Comparison of ENCODE assay signal across 8 mouse cellular contexts in the genomic region with DNA sequence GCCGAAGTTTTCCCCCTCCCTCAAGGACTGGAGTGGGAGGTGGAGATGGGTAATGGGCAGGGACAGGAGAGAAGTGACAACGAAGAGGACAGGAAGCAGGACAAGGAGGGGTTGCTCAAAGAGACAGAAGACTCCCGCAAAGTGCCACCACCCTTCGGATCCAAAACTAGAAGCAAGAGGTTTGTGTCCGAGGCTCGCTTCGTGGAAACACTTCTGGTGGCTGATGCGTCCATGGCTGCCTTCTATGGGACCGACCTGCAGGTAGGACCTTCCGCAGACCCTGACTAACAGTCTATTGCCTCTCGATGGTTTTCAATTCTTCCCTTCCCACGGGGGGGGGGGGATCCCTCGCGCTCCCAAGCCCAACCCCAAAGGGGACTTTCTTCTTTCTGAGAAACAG. TPM values are rescaled to one million over a fixed set of nuclear protein-coding genes. Genes with fewer than 3 reads are reported as not detected.
A peak's percentile ranks its signal among the peaks of the same experiment; 100 is the strongest.
DNase-seq lines count a peak whose midpoint lies in the region; ATAC-seq and TF ChIP-seq lines count a peak whose summit lies in the region.

No protein-coding gene starts in this region.

- no peak for TF ChIP-seq POLR2A in ES-Bruce4 (IDR thresholded peaks at IDR 0.05; ENCODE audit: insufficient read depth, low read length)

- no peak for TF ChIP-seq CTCF in ES-Bruce4 (IDR thresholded peaks at IDR 0.05; ENCODE audit: low read depth, low read length)

- no peaks in the 10 kb centered on the region for H3K9me3 ChIP-seq in heart, embryonic 12.5 days (replicated peaks)
- no peaks in the 10 kb centered on the region for H3K9me3 ChIP-seq in ES-Bruce4 (replicated peaks; ENCODE audit: control insufficient read depth, insufficient read depth, low read length, poor library complexity, severe bottlenecking)
- H3K9me3 ChIP-seq in forebrain, embryonic 16.5 days (ENCODE audit: control insufficient read depth, low read length) = no peaks in the 10 kb centered on the region
- no peaks in the 10 kb centered on the region for H3K9me3 ChIP-seq in liver, embryonic 13.5 days (replicated peaks)

- no peak for TF ChIP-seq EP300 in ES-Bruce4 (IDR thresholded peaks at IDR 0.05; ENCODE audit: insufficient read depth, low read depth, low read length)

- H3K27ac ChIP-seq in heart, embryonic 12.5 days (ENCODE audit: poor library complexity, severe bottlenecking) = no peak overlapping the region
- H3K27ac ChIP-seq in ES-Bruce4 (ENCODE audit: insufficient read depth, low read length) = no peak overlapping the region
- H3K27ac ChIP-seq in forebrain, embryonic 16.5 days (ENCODE audit: low read length) = no peak overlapping the region
- H3K27ac ChIP-seq in liver, embryonic 13.5 days = no peak overlapping the region

- H3K27me3 ChIP-seq in heart, embryonic 12.5 days (replicated peaks) = peaks cover 66% of the 10 kb centered on the region
- peaks cover 10% of the 10 kb centered on the region for H3K27me3 ChIP-seq in ES-Bruce4 (ENCODE audit: control insufficient read depth, insufficient read depth, low read length, poor library complexity, severe bottlenecking)
- H3K27me3 ChIP-seq in forebrain, embryonic 16.5 days (replicated peaks; ENCODE audit: control insufficient read depth, insufficient read depth, low read length) = peaks cover 26% of the 10 kb centered on the region
- peaks cover 64% of the 10 kb centered on the region for H3K27me3 ChIP-seq in liver, embryonic 13.5 days

- no peak for DNase-seq in heart, adult 9 months (ENCODE audit: low spot score in 2 of 2)
- no peak for DNase-seq in liver, embryonic 13.5 days
- DNase-seq in adrenal gland, postnatal 10 days = no peak
- no peak for DNase-seq in cerebellum, adult 11-12 months
- DNase-seq in left cerebral cortex, adult 9 months (ENCODE audit: low spot score in 2 of 2) = no peak

- no peaks in the 10 kb centered on the region for H3K36me3 ChIP-seq in heart, embryonic 12.5 days
- H3K36me3 ChIP-seq in ES-Bruce4 (ENCODE audit: control insufficient read depth, insufficient read depth, low read length, poor library complexity, severe bottlenecking) = no peaks in the 10 kb centered on the region
- no peaks in the 10 kb centered on the region for H3K36me3 ChIP-seq in forebrain, embryonic 16.5 days (ENCODE audit: control insufficient read depth, insufficient read depth)
- H3K36me3 ChIP-seq in liver, embryonic 13.5 days = no peaks in the 10 kb centered on the region

- peaks cover 18% of the 10 kb centered on the region for H3K4me1 ChIP-seq in heart, embryonic 12.5 days (replicated peaks)
- no peaks in the 10 kb centered on the region for H3K4me1 ChIP-seq in ES-Bruce4 (ENCODE audit: control insufficient read depth, insufficient read depth, low read length)
- H3K4me1 ChIP-seq in forebrain, embryonic 16.5 days (replicated peaks; ENCODE audit: control insufficient read depth, insufficient read depth, low read length) = peaks cover 10% of the 10 kb centered on the region
- no peaks in the 10 kb centered on the region for H3K4me1 ChIP-seq in liver, embryonic 13.5 days (replicated peaks)

- peak overlapping the region; percentile 99 for H3K4me2 ChIP-seq in heart, embryonic 12.5 days
- H3K4me2 ChIP-seq in forebrain, embryonic 16.5 days (ENCODE audit: low read length) = peak overlapping the region; percentile 98
- peak overlapping the region; percentile 62 for H3K4me2 ChIP-seq in liver, embryonic 13.5 days

- peak overlapping the region; percentile 65 for H3K4me3 ChIP-seq in heart, embryonic 12.5 days
- H3K4me3 ChIP-seq in ES-Bruce4 (ENCODE audit: low read depth, low read length) = peak overlapping the region; percentile 31
- H3K4me3 ChIP-seq in forebrain, embryonic 16.5 days (replicated peaks; ENCODE audit: low read length) = peak overlapping the region; percentile 78
- H3K4me3 ChIP-seq in liver, embryonic 13.5 days (replicated peaks) = peak overlapping the region; percentile 45

- ATAC-seq in heart, embryonic 12.5 days (ENCODE audit: insufficient number of reproducible peaks, low FRiP score) = no peak
- 0 out of 2 replicates have a peak, but pooled peaks have one; percentile 1 for ATAC-seq in forebrain, embryonic 16.5 days
- ATAC-seq in liver, embryonic 13.5 days (ENCODE audit: low read depth) = no peak

- peak overlapping the region; percentile 71 for H3K9ac ChIP-seq in heart, embryonic 12.5 days
- H3K9ac ChIP-seq in ES-Bruce4 (ENCODE audit: low read depth, poor library complexity, severe bottlenecking) = peak overlapping the region; percentile 55
- H3K9ac ChIP-seq in forebrain, embryonic 16.5 days (replicated peaks; ENCODE audit: low read depth, low read length) = peak overlapping the region; percentile 73
- H3K9ac ChIP-seq in liver, embryonic 13.5 days = no peak overlapping the region

- WGBS in heart, embryonic 12.5 days = 0% methylated on average over 14 of the region's 14 CpGs
- under 1% methylated on average over 14 of the region's 14 CpGs for WGBS in forebrain, embryonic 16.5 days
- 2% methylated on average over 14 of the region's 14 CpGs for WGBS in liver, embryonic 13.5 days (ENCODE audit: insufficient replicate concordance)

RNA-seq across cellular contexts. Expression of gene Adamts8, which starts 1.0 kb away (rescaled TPM):
- 14.8 and 17.5 TPM in 2 replicates for polyA plus RNA-seq in heart, embryonic 12.5 days (2016; fragmentation: Nextera tagmentation; extraction: Ambion mirVana)
- polyA plus RNA-seq in ES-Bruce4 (2011; ENCODE audit: insufficient read depth, insufficient read length, low read depth, missing spikeins) = 0.22 TPM in 1 of 2 replicates, not detected in the other
- 1.6 and 1.7 TPM in 2 replicates for polyA plus RNA-seq in forebrain, embryonic 16.5 days (2015; fragmentation: Nextera tagmentation; extraction: Ambion mirVana)
- 0.07 and 0.10 TPM in 2 replicates for polyA plus RNA-seq in liver, embryonic 13.5 days (2015; fragmentation: Nextera tagmentation; extraction: Ambion mirVana)
- total RNA-seq in adrenal gland, postnatal 10 days (2021) = 1 to 10 TPM in 1 of 2 experiments, under 1 TPM in 1; 0.96 to 1.2 TPM

RNA-seq across cellular contexts. Expression of gene Adamts15, which starts 21.1 kb away (rescaled TPM):
- 16.4 and 18.1 TPM in 2 replicates for polyA plus RNA-seq in heart, embryonic 12.5 days (2016; fragmentation: Nextera tagmentation; extraction: Ambion mirVana)
- 4.6 and 5.0 TPM in 2 replicates for polyA plus RNA-seq in ES-Bruce4 (2011; ENCODE audit: insufficient read depth, insufficient read length, low read depth, missing spikeins)
- 3.4 and 4.4 TPM in 2 replicates for polyA plus RNA-seq in forebrain, embryonic 16.5 days (2015; fragmentation: Nextera tagmentation; extraction: Ambion mirVana)
- 0.80 and 0.82 TPM in 2 replicates for polyA plus RNA-seq in liver, embryonic 13.5 days (2015; fragmentation: Nextera tagmentation; extraction: Ambion mirVana)
- total RNA-seq in adrenal gland, postnatal 10 days (2021) = 1 to 10 TPM; 6.4 to 7.0 TPM
